Mouse (Mus musculus): Measurements from ENCODE around the gene Dnal1. TPM values are rescaled to one million over a fixed set of nuclear protein-coding genes. Genes with fewer than 3 reads are reported as not detected.

Gene Dnal1
- polyA plus RNA-seq, 1 experiment from 2014 or later, result 4.0 TPM

Other genes with a start within 250 kb of the Dnal1 start
- 30.4 and 30.6 TPM in 2 replicates for gene Numb, start 192.4 kb upstream of the Dnal1 start, polyA plus RNA-seq (2015; fragmentation: Nextera tagmentation; extraction: Ambion mirVana)
- 7.9 TPM in 2 replicates for gene Riox1, start 163.8 kb upstream of the Dnal1 start, polyA plus RNA-seq (2015; fragmentation: Nextera tagmentation; extraction: Ambion mirVana)
- gene Heatr4, start 129.5 kb upstream of the Dnal1 start, polyA plus RNA-seq (2015; fragmentation: Nextera tagmentation; extraction: Ambion mirVana), result not detected in 2 replicates
- gene Acot2, start 126.5 kb upstream of the Dnal1 start, polyA plus RNA-seq (2015; fragmentation: Nextera tagmentation; extraction: Ambion mirVana), result 75.6 and 85.0 TPM in 2 replicates
- 31.0 and 34.0 TPM in 2 replicates for gene Acot1, start 104.9 kb upstream of the Dnal1 start, polyA plus RNA-seq (2015; fragmentation: Nextera tagmentation; extraction: Ambion mirVana)
- gene Acot4, start 76.0 kb upstream of the Dnal1 start, polyA plus RNA-seq (2015; fragmentation: Nextera tagmentation; extraction: Ambion mirVana), result 0.66 and 0.96 TPM in 2 replicates
- gene Gm49366, start 75.4 kb upstream of the Dnal1 start, polyA plus RNA-seq (2015; fragmentation: Nextera tagmentation; extraction: Ambion mirVana), result not detected in 2 replicates
- gene Acot3, start 62.2 kb upstream of the Dnal1 start, polyA plus RNA-seq (2015; fragmentation: Nextera tagmentation; extraction: Ambion mirVana), result 0.70 and 0.92 TPM in 2 replicates
- gene Acot5, start 45.0 kb upstream of the Dnal1 start, polyA plus RNA-seq (2015; fragmentation: Nextera tagmentation; extraction: Ambion mirVana), result 0.14 and 0.22 TPM in 2 replicates
- gene Acot6, start 13.7 kb upstream of the Dnal1 start, polyA plus RNA-seq (2015; fragmentation: Nextera tagmentation; extraction: Ambion mirVana), result 0.85 and 1.3 TPM in 2 replicates
- gene Pnma1, start 34.1 kb downstream of the Dnal1 start, polyA plus RNA-seq (2015; fragmentation: Nextera tagmentation; extraction: Ambion mirVana), result 0.59 and 0.60 TPM in 2 replicates
- 7.1 and 7.5 TPM in 2 replicates for gene Elmsan1, start 104.5 kb downstream of the Dnal1 start, polyA plus RNA-seq (2015; fragmentation: Nextera tagmentation; extraction: Ambion mirVana)
- gene Ptgr2, start 170.9 kb downstream of the Dnal1 start, polyA plus RNA-seq (2015; fragmentation: Nextera tagmentation; extraction: Ambion mirVana), result 98.0 and 103 TPM in 2 replicates
- 54.0 and 54.5 TPM in 2 replicates for gene Zfp410, start 202.5 kb downstream of the Dnal1 start, polyA plus RNA-seq (2015; fragmentation: Nextera tagmentation; extraction: Ambion mirVana)
- 94.2 and 95.2 TPM in 2 replicates for gene Coq6, start 247.3 kb downstream of the Dnal1 start, polyA plus RNA-seq (2015; fragmentation: Nextera tagmentation; extraction: Ambion mirVana)
- 8.1 and 8.2 TPM in 2 replicates for gene Fam161b, start 247.5 kb downstream of the Dnal1 start, polyA plus RNA-seq (2015; fragmentation: Nextera tagmentation; extraction: Ambion mirVana)